Mouse (Mus musculus) neural tube, embryonic 13.5 days (tissue): Measurements from ENCODE around the gene Ptprf. TPM values are rescaled to one million over a fixed set of nuclear protein-coding genes. Genes with fewer than 3 reads are reported as not detected.

Source experiments
- ATAC-seq: fragments of 200-750 bp; cut with Nextera tagmentation; 2 replicates; pipeline ENCODE4 v1.8.0; 2017; ENCODE audit warnings: low read depth, mild to moderate bottlenecking, moderate TSS enrichment, moderate library complexity
- H3K27ac ChIP-seq: fragments of 300-500 bp; sonication (generic); replicated peaks from 2 replicates; pipeline ENCODE4 v1.5.1; 2015; ENCODE audit warnings: moderate library complexity, mild to moderate bottlenecking, inconsistent platforms
- H3K27me3 ChIP-seq: fragments of 300-500 bp; sonication (generic); 2 replicates; pipeline ENCODE4 v1.6.1; 2015; ENCODE audit warnings: mild to moderate bottlenecking, inconsistent platforms
- H3K36me3 ChIP-seq: fragments of 300-500 bp; sonication (generic); 2 replicates; pipeline ENCODE4 v1.6.1; 2015; ENCODE audit warnings: mild to moderate bottlenecking, inconsistent platforms
- H3K4me1 ChIP-seq: fragments of 300-500 bp; sonication (generic); replicated peaks from 2 replicates; pipeline ENCODE4 v1.6.1; 2015; ENCODE audit warnings: inconsistent platforms
- H3K4me2 ChIP-seq: fragments of 300-500 bp; sonication (generic); 2 replicates; pipeline ENCODE4 v1.6.1; 2015; ENCODE audit warnings: inconsistent platforms, mild to moderate bottlenecking, moderate library complexity
- H3K4me3 ChIP-seq: fragments of 300-500 bp; sonication (generic); 2 replicates; pipeline ENCODE4 v1.5.1; 2015; ENCODE audit warnings: mild to moderate bottlenecking, inconsistent platforms
- H3K9ac ChIP-seq: fragments of 300-500 bp; sonication (generic); 2 replicates; pipeline ENCODE4 v1.6.1; 2015; ENCODE audit warnings: moderate library complexity, mild to moderate bottlenecking, inconsistent platforms
- H3K9me3 ChIP-seq: fragments of 300-500 bp; sonication (generic); 2 replicates; pipeline ENCODE4 v1.6.1; 2016; ENCODE audit warnings: inconsistent platforms
- WGBS: fragments of 180-500 bp; shearing (Covaris S2); methylation state at CpG from one replicate; pipeline ENCODE4 v1.1.7; 2015; 5-methylcytosine and 5-hydroxymethylcytosine counted together
- polyA plus RNA-seq: library from polyadenylated mRNA; unstranded; fragments of >200 nt; fragmentation: Nextera tagmentation; extraction: Ambion mirVana; gene quantifications from 2 replicates; pipeline ENCODE4 v1.2.1, GENCODE M21; 2015

The Ptprf gene
- polyA plus RNA-seq, 1 experiment from 2014 or later: 81.1 TPM

- H3K4me2 ChIP-seq: no peak overlapping the region
- ATAC-seq: no peak
- H3K36me3 ChIP-seq: peaks cover 100% of the 10 kb centered on the region
- H3K27me3 ChIP-seq: no peaks in the 10 kb centered on the region
- H3K9ac ChIP-seq: no peak overlapping the region
- WGBS: 88% methylated on average over 7 of the region's 7 CpGs
- H3K27ac ChIP-seq: no peak overlapping the region
- no peak overlapping the region for H3K4me3 ChIP-seq
- no peaks in the 10 kb centered on the region for H3K4me1 ChIP-seq
- no peaks in the 10 kb centered on the region for H3K9me3 ChIP-seq
These were observed 69.9 kb downstream of the Ptprf start for GRCm38 (mm10) chr4:118221261-118221660.

GRCm38 (mm10) chr4:118220756-118221155 is 70.4 kb downstream of the Ptprf start:
- Histone ChIP-seq H3K9ac (no peak overlapping the region), H3K27me3 (no peaks in the 10 kb centered on the region), H3K4me2 (no peak overlapping the region), H3K36me3 (peaks cover 100% of the 10 kb centered on the region), H3K27ac (no peak overlapping the region), H3K9me3 (no peaks in the 10 kb centered on the region), H3K4me1 (no peaks in the 10 kb centered on the region), H3K4me3 (no peak overlapping the region)
- WGBS: 89% methylated on average over 9 of the region's 9 CpGs
- no peak for ATAC-seq

GRCm38 (mm10) chr4:118219487-118219886 is 71.7 kb downstream of the Ptprf start:
- no peak overlapping the region for H3K4me3 ChIP-seq
- H3K4me1 ChIP-seq: no peaks in the 10 kb centered on the region
- no peak for ATAC-seq
- peaks cover 100% of the 10 kb centered on the region for H3K36me3 ChIP-seq
- no peak overlapping the region for H3K4me2 ChIP-seq
- WGBS: 87% methylated on average over 6 of the region's 6 CpGs
- H3K27me3 ChIP-seq: no peaks in the 10 kb centered on the region
- no peak overlapping the region for H3K9ac ChIP-seq
- H3K9me3 ChIP-seq: no peaks in the 10 kb centered on the region
- no peak overlapping the region for H3K27ac ChIP-seq

- Histone ChIP-seq H3K36me3 (peaks cover 100% of the 10 kb centered on the region), H3K9ac (no peak overlapping the region), H3K27me3 (no peaks in the 10 kb centered on the region), H3K4me3 (no peak overlapping the region), H3K4me2 (no peak overlapping the region), H3K9me3 (no peaks in the 10 kb centered on the region), H3K27ac (no peak overlapping the region), H3K4me1 (no peaks in the 10 kb centered on the region)
- ATAC-seq: no peak
- 92% methylated on average over 5 of the region's 5 CpGs for WGBS
These were observed 72.7 kb downstream of the Ptprf start for GRCm38 (mm10) chr4:118218521-118218920.

- H3K36me3 ChIP-seq: peaks cover 100% of the 10 kb centered on the region
- H3K4me1 ChIP-seq: no peaks in the 10 kb centered on the region
- H3K9me3 ChIP-seq: no peaks in the 10 kb centered on the region
- no peak overlapping the region for H3K9ac ChIP-seq
- ATAC-seq: no peak
- no peak overlapping the region for H3K4me3 ChIP-seq
- WGBS: 84% methylated on average over 17 of the region's 17 CpGs
- H3K4me2 ChIP-seq: no peak overlapping the region
- no peaks in the 10 kb centered on the region for H3K27me3 ChIP-seq
- H3K27ac ChIP-seq: no peak overlapping the region
These were observed 74.2 kb downstream of the Ptprf start for GRCm38 (mm10) chr4:118216726-118217595.

GRCm38 (mm10) chr4:118214891-118215290 is 76.3 kb downstream of the Ptprf start:
- no peaks in the 10 kb centered on the region for H3K9me3 ChIP-seq
- ATAC-seq: no peak
- 95% methylated on average over 1 of the region's 1 CpGs for WGBS

GRCm38 (mm10) chr4:118206918-118207640 is 84.1 kb downstream of the Ptprf start:
- no peak overlapping the region for H3K4me3 ChIP-seq
- H3K9ac ChIP-seq: no peak overlapping the region
- H3K9me3 ChIP-seq: no peaks in the 10 kb centered on the region
- WGBS: 55% methylated on average over 10 of the region's 10 CpGs
- ATAC-seq: no peak
- H3K4me2 ChIP-seq: no peak overlapping the region
- no peak overlapping the region for H3K27ac ChIP-seq
- H3K36me3 ChIP-seq: peaks cover 46% of the 10 kb centered on the region
- H3K4me1 ChIP-seq: peaks cover 3% of the 10 kb centered on the region; the same call in 1 of the 2 replicates
- H3K27me3 ChIP-seq: no peaks in the 10 kb centered on the region

More at GRCm38 (mm10) chr4:118214891-118215290, 76.3 kb downstream of the Ptprf start:
- Histone ChIP-seq H3K4me3 (no peak overlapping the region), H3K4me1 (no peaks in the 10 kb centered on the region), H3K27me3 (no peaks in the 10 kb centered on the region), H3K36me3 (peaks cover 100% of the 10 kb centered on the region), H3K27ac (no peak overlapping the region), H3K4me2 (no peak overlapping the region), H3K9ac (no peak overlapping the region)

GRCm38 (mm10) chr4:118205906-118206305 is 85.3 kb downstream of the Ptprf start:
- Histone ChIP-seq H3K4me1 (peaks cover 3% of the 10 kb centered on the region; the same call in 1 of the 2 replicates), H3K27ac (no peak overlapping the region), H3K36me3 (peaks cover 35% of the 10 kb centered on the region), H3K9ac (no peak overlapping the region), H3K27me3 (no peaks in the 10 kb centered on the region), H3K4me2 (no peak overlapping the region), H3K9me3 (no peaks in the 10 kb centered on the region), H3K4me3 (no peak overlapping the region)
- ATAC-seq: no peak
- whole genome bisulfite sequencing: 92% methylated on average over 2 of the region's 2 CpGs

- Histone ChIP-seq H3K4me1 (no peaks in the 10 kb centered on the region), H3K36me3 (no peaks in the 10 kb centered on the region), H3K9ac (no peak overlapping the region), H3K27me3 (no peaks in the 10 kb centered on the region), H3K9me3 (no peaks in the 10 kb centered on the region), H3K4me3 (no peak overlapping the region), H3K4me2 (no peak overlapping the region), H3K27ac (no peak overlapping the region)
- 91% methylated on average over 2 of the region's 2 CpGs for WGBS
- no peak for ATAC-seq
These were observed 92.1 kb downstream of the Ptprf start for GRCm38 (mm10) chr4:118199093-118199492.

- ATAC-seq: no peak
- H3K9ac ChIP-seq: no peak overlapping the region
- 75% methylated on average over 3 of the region's 3 CpGs for WGBS
These were observed 92.6 kb downstream of the Ptprf start for GRCm38 (mm10) chr4:118198606-118199005.

GRCm38 (mm10) chr4:118196185-118196584 is 95.0 kb downstream of the Ptprf start:
- no peaks in the 10 kb centered on the region for H3K9me3 ChIP-seq
- no peak for ATAC-seq
- no peak overlapping the region for H3K27ac ChIP-seq
- H3K4me2 ChIP-seq: no peak overlapping the region
- H3K4me1 ChIP-seq: no peaks in the 10 kb centered on the region
- 87% methylated on average over 10 of the region's 10 CpGs for WGBS
- H3K9ac ChIP-seq: no peak overlapping the region
- H3K4me3 ChIP-seq: no peak overlapping the region
- H3K27me3 ChIP-seq: no peaks in the 10 kb centered on the region
- no peaks in the 10 kb centered on the region for H3K36me3 ChIP-seq

More at GRCm38 (mm10) chr4:118198606-118199005, 92.6 kb downstream of the Ptprf start:
- Histone ChIP-seq H3K4me3 (no peak overlapping the region), H3K36me3 (no peaks in the 10 kb centered on the region), H3K27ac (no peak overlapping the region), H3K4me2 (no peak overlapping the region), H3K9me3 (no peaks in the 10 kb centered on the region), H3K27me3 (no peaks in the 10 kb centered on the region), H3K4me1 (no peaks in the 10 kb centered on the region)
